Mouse (Mus musculus) thymus, postnatal 10 days (tissue): ENCODE results near the gene Naa40.

Experiments
- DNase-seq, 2 experiments: peaks; one replicate each; pipeline ENCODE4 v3.0.0; 2021; ENCODE audit warnings: low spot score in 2 of 2

Gene Naa40

DNA sequence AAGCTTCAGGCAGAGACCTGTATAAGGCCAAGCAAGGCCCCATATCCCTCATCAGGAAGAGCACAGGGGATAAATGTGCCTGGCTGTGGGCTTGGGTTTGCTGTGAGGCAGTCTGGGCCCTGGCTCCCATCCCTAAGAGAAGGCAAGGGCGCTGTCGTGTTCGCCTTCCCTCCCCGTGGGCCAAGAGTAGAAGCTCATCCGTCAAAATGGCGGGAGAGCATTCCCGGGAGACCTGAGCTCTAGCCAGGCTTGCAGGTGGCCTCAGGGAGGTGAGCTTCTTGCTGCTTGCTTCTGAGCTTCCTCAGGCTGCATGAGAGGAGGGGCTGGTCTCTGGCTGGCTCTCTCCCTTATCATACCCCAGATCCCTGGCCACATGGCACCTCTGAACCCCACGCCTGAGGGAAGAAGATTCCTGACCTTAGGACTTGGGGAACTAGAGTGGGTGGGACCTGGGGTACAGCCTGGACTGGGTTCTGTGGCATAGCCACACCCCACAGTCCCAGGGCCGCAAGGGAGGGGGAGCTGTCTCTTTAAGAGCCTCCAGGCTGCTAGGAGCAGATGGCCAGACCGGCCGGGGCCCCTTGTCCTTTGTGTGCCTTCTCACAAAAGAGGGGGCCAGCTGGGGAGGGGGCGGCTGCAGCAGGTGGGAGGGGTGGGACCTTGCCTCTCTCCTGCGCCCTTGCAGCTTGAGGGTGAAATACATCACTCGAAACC is 24.7 kb upstream of the Naa40 start:
- DNase-seq = no peak

DNA sequence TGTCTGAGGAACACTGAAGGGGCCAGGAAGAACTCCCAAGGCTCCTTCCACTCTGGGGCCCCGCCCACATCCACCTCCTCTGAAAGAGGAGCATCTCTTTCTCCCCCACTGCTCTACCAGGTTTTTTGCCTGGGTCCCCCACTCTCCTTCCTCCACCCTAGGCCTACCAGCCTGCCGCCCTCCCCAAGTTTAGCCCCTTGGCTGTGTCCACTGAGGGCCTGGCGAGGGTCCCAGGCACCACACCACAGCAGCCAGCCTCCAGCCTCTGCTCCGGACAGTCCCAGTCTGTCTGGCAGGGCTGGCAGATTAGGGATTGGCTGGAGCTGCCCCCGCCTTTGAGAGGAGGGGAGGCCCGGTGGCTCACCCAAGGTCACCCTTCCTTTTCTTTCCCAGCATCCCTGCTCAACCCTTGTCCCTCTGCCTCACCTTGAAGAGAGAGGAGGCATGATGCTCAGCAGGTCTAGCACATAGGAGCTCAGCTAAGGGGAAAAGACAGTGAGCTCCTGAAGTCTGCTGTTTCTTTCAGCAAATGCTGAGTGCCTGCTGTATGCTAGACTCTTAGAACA is 23.9 kb upstream of the Naa40 start:
- no peak for DNase-seq

DNA sequence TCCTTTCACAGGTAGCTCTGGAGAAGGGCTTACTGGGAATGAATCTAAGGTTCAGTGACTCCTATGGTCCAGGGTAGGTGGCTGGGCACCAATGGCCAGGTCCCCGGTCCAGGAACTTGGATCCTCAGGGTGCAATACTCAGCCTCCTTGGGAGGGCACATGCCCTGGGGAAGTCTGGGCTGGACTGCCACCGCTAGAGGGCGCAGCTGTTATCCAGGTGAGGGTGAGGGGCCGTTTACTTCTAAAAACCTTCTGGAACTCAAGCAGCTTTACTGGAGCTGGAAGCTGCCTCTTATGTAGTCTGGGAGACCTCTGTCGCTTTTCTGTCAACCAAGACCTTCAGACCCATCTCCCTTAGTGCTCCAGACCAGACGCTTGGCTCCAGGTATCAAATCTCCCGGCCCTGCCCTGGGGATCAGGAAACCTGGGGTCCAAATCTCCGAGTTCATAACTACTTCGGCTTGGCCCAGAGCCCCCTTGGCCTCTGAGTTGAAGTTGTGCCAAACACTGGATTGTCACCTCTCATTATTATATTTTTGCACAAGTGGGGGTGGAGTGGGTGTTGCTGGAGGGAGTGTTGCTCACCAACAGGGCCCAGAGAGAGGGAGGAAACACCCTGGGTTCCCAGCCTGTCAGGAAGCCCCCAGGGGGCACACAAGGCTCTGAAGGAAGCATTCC is 23.2 kb upstream of the Naa40 start:
- DNase-seq = peak; percentile 71 to 92

DNA sequence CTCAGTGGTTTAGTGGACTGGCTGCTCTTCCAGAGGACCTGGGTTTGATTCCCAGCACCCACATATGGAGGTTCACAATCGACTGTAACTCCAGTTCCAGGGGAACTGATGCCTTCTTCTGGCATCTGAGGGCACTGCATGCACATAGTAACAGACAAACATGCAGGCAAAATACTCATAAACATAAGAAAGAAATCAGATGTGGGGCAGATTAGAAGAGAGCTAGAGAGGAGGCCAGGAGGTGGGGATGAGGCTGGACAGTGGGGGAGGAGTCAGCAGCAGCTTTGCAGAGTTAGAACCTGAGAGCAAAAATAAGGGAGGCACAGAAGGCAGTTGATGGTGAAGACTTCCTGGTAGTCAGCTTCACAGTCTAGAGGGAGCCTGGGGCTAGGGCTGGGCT is 21.6 kb upstream of the Naa40 start:
- no peak for DNase-seq

DNA sequence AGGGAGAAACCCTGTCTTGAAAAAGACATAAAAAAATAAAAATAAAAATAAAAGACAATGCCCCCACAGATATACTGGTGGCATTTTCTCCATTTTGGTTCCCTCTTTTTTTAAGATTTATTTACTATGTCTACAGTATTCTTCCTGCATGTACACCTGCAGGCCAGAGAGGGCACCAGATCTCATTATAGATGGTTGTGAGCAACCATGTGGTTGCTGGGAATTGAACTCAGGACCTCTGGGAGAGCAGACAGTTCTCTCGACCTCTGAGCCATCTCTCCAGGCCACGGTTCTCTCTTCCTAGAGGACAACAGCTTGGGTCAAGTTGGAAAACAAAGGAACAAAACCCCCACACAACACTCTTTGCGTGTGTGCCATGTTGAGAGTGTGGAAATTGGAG is 21.0 kb upstream of the Naa40 start:
- DNase-seq = no peak

DNA sequence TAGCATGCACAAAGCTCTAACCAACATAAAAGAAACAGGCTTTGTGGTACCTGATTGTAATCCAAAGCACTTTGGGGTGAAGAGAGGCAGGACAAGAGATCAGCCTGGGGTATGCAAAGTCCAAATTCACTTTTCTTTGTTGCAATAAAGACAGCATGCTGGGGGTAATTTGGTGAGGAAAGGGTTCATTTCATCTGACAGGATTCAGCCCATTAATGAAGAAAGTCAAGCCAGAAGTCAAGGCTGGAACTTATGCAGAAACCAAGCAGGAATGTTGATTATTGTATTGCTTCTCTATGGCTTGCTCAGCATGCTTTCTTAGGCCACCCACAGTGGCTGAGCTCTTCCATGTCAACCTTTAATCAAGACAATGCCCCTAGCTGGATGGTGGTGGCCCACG is 20.5 kb upstream of the Naa40 start:
- no peak for DNase-seq

DNA sequence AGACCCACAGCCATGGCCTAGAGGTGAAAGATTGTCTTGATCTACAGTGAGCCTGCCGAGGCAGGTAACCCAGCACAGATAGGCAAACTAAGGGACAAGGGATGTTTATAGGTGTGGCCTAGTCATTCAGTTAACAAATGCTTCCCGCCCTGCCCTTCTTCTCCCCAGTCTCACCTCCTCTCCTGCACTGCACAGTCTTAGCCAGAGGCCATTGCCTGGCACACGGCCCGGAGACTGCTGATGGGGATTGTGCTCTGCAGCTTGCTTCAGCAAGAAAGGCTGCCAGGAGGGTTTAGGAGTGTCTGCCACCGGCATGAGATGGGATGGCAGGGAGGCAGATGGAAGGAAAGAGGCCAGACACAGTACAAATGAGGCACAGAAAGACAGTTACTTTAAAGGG is 16.9 kb upstream of the Naa40 start:
- no peak for DNase-seq

DNA sequence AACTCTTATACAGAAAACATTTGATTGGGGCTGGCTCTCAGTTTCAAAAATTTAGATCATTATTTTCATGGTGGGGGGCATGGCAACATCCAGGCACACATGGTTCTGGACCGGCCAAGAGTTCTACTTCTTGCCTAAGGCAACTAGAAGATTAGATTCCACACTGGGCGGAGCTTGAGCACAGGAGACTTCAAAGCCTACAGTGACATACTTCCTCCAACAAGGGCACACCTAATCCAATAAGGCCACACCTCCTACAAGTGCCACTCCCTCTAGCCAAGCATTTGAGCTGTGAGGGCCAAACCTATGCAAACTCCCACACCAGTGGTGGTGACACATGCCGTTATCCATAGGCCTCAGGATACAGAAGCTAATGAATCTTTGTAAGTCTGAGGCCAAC is 5.0 kb upstream of the Naa40 start:
- no peak for DNase-seq

DNA sequence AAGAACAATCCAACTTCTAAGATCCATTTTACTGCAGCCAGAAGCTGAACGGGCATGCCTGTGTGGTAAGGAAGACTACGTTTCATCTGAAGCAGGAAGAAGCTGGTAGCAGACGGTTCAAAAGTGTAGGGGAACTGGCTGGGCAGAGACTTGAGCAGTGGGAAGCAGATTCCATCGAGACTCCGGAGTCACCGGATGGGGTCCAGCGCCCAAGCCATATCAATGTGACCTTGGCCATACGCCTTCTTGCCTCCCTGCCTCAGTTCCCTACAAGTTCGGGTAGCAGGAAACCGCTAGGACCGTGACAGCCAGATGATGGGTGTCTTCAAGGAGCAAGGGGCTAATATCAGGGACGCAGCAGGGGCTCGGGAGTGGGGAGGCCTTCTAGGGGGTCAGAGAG is 692 bp downstream of the Naa40 start:
- DNase-seq = peak in 1 of 2 experiments; percentile 22

DNA sequence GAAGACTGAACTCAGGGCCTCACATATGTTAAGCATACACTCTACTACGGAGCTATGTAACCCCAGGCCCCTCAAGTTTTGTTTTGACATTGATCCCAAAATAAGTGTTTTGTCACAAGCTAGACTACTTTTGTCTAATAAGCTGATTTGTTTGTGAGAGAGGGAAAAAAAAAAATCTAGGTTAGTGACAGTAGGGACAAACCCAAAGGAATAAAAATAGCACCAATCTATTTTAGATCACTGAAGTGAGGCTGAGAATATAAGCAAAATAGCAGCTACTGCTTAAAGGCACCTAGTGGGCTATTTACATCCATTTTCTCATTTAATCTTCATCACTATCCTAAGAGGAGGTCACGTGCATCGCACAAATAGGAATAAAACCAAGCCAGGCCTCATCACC is 1.4 kb downstream of the Naa40 start:
- DNase-seq = no peak

DNA sequence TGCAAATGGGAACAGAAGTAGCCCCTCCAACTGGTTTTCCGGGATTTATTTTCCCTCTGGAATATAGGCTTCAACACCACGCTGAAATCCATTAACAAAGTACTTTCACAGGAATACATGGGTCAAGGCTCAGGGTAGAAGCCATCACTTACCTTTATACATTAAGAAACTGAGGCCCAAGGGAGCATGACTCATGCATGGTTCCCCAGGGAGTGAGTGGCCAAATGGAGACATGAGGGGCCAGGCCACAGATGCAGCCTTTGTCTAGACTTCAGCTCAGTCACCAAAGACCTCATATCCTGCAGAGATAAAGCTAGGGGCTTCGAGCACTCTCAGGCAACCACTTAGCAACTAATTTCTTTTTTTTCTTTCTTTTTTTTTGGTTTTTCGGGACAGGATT is 4.2 kb downstream of the Naa40 start:
- DNase-seq = no peak

DNA sequence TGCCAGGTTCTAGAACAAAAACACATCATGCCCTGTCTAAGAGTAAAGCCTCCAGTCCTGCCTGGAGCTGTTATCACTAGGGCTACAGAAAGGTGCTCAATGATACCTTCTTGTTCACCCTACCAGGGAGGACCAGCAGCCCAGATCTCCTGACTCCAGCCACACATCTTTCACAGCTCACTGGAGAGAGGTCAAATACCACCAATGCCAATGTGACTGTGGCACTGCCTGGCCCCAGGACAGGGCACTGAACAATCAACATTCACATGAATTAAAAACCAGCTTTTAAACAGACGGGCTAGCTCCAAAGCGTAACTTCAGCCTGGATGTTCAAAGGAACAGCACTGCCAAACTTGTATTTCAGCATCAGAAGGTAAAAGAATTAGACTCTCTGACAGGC is 5.0 kb downstream of the Naa40 start:
- no peak for DNase-seq

DNA sequence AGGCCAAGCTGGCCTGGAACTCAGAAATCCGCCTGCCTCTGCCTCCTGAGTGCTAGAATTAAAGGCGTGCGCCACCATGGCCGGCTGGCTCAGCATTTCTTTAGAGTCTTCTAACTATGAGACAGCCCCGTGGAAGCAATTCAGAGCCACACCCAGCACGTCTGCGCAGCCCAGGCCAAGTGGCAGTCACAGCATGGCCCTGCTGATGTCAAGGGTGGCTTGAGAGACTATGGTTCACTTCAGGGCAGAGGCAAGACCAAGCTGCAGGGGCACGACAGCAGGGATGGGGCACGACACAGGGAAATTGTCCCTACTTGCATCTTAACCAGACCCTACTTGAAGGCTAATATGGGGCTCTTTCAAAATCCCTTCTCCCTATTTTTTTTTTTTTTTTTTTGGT is 5.5 kb downstream of the Naa40 start:
- no peak for DNase-seq

DNA sequence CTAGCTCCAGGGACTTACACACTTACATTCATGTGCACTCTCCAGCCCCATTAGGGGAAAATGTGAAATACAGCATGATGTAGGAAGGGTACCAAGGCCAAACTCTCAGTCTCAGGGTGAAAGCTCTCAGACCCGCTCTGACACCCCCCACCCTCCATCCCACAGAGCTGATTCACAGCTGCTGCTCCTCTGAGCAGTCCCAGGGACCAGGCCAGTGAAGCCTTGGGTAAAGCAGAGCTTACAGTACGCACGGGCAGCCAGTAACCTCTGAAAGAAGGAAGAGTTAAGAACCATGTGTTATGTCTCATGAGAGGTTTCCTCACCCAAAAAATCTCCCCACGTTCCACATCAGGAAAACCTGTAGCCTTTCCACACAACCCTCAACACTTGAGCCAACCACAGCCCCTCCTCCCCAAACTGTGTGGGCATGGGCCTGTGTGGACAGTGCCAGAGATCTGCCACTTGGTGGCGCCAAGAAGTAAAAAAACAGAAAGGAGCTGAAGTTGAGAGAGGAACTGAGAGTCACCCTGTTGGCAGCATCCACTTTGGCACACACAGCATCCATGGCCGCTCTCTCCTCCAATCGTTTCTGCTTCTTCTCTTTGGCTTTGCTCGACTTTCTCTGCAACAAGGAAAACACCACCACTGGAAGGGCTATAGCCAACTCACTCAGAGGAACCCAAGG is 6.3 kb downstream of the Naa40 start:
- peak; percentile 59 to 80 for DNase-seq

DNA sequence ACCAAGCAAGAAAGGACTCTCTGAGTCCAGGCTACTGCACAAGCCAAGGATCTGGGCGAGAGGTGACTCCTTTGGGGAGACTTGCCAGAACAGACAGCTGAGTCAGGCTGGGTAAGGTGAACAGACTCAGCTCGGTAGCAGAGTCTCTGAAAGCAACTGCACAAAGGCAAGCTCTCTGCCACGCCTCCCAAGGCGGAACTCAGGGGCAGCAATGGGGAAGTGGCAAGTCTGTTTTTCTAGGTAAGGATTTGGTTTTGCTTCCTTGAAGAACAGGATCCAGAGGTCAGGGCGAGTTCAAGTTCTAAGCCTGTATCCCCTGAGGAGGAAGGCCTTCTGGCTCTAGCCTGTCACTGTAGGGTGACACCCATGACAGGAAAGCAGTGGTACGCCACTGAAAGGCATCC is 14.5 kb downstream of the Naa40 start:
- DNase-seq = no peak

DNA sequence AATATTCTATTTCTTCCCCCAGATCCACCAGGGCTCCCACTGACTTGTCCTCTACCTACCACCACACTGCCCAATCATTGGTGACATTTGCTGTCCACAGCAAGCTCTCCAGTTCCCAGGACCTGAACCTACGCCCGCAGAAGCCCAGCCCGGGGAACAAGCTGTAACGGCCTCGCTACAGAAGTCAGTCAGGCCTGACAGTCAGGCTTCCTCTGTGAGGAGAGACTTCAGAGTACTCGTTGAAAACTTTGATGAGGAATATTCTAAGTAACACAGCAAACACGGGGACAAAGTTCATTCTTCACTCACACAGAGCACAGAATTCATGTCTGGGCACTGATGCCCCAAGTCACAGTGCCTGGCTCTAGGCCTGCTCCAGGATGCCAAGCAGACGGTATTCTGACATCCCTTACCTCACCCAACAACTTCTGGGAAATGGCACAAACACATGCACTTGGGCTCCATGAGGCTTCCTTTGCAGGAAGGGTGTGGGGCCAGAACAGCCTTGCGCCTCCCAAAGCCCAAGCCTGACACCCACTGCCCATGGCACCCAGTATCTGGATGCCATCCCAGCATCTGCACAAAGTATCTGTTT is 15.8 kb downstream of the Naa40 start:
- no peak for DNase-seq

DNA sequence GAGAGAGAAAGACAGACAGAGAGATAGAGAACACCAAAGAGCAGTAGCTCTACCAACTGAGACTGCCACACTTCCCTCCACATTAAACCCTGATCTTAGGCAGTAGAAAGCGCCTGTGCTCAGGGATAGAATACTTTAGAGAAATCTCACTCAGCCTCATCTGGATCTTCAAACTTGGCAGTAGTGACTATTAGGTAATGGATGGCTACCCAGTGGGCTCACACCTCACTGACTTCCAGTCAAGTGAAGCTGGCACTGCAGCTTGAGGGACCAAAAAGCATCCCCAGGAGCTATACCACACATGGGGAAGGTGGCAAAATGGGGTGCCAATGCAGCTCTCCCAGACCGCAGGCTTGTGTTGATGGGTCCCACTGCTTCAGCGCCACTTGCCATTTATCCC is 16.7 kb downstream of the Naa40 start:
- DNase-seq = no peak

DNA sequence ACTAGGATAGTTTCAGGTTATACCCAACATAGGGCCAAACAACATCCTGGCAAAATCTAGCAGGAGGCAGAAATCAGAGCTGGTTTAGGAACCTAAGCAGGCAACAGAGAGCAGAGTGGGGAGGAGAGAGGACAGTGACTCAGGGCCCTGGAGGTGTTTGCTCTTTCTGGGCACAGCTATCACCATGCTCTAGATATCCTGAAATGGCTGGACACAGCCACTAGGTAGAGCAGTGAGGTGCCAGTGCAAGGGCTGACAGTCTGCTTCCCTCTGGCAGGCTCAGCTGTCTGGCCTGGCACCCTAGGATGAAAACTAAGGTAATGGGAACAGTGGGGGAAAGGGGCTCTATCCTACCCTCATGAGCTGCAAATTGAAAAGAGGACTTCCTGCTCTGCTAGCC is 17.5 kb downstream of the Naa40 start:
- DNase-seq = no peak

DNA sequence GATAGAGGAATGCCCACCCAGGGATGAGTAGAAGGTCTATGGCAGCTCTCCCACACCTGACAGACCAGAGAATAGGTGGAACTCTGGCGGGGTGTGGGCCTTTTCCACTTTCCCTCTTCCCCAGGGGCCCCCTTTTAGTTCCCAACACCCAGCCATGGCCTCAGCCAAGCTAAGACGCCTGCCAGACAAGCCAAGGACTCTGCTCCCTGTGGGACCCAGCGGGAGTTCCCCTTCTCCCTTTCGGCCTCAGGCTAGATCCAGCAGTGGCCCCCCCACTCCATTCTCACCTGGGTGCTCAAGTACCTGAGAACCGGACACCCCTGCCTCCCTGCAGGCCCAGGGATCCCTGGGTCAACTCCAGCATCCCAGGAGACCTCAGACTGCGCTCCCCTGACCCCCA is 18.8 kb downstream of the Naa40 start:
- DNase-seq = no peak

DNA sequence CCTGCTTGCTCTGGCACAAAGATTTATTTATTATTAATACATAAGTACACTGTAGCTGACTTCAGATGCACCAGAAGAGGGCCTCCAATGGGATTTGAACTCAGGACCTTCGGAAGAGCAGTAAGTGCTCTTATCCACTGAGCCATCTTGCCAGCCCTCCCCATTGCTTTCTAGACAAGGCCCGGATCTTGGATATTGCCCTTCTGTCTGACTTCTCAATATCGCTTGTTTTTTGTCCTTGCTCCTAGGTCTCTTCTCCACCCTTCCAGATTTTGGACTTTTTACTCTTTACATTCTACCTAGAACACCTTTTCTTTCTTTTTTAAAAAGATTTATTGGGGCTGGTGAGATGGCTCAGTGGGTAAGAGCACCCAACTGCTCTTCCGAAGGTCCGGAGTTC is 22.2 kb downstream of the Naa40 start:
- DNase-seq = no peak

DNA sequence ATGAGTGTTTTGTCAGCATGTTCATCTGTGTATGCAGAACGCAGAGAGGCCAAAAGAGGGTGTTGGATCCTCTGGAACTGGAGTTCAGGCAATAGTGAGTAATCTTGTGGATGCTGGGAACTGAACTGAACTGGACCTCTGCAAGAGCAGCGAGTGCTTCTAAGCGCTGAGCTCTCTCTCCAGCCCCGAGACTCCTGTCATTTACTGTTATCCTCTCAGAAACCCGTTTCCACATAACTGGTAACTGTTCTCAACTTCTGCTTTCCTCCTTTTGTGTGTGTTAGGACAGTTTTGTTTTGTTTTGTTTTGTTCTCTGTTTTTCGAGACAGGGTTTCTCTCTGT is 23.1 kb downstream of the Naa40 start:
- DNase-seq = no peak

DNA sequence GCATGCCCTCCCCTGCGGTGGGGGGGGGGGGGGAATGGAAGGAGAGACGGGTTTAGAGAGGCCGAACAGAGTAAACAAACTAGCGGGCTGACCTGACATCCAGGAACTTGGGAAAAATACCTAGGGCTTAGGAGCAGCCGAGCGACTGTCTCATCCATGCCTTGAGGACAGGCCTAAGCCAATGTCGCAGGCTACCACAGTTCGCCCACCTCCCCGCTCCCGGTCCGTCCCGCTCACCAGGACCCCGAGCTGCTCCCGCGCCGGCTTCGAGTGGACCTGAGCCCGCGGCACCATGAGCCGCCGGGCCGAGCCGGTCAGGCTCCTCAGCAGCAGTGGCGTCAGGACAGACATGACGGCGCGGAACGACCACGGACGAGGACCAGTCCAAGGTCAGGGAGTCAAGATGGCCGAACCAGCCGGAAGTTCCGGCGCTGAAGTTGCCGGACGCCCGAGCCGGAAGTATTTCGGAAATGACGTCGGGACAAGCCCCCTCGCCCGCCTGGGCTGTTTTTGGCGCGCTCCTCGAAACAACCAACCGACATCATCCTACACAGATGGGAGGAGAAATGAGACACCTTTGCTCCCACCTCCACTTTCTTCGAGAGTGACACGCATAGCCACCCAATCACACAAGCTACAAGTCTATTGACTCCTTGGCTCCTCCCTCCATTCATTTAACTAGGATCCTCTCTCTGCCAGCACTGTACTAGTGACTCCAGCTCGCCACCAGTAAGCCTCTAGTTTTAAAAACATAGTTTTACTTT is 23.6 kb downstream of the Naa40 start, which contains the start of gene Cox8a:
Cox8a (minus strand) TSS at position 455 of the 764 bp plus-strand sequence.
- DNase-seq = peak; percentile 89
